Mouse (Mus musculus) WW6 (cell line): Measurements from ENCODE around the gene Gm6902.
"Not testable (repeated sequence)": the region's sequence is repeated elsewhere in the genome, so short reads cannot be mapped to it uniquely, and the experiment has no call there.

Source experiments
- DNase-seq: peaks from one replicate; pipeline ENCODE4 v3.0.0-alpha.2; 2013; ENCODE audit warnings: low read depth, low spot score

Gene Gm6902

DNA sequence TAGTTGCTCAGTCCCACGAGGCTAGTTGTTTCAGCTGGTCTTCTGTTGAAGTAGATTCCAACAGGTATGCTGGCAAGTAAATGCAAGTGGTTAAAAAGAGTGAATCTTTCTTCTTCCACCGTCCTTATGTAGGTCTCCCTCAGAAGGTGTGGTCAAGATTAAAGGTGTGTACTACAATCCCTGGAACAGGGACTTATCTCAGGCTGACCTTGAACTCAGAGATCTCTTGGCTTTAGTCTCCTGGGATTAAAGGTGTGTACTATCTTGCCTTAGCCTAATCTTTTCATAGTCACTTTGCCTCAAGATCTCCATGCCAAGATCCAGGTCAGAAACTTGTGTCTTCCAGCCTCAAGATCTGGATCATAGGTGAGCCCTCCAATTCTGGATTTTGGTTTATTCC, at the start of gene Gm6902:
TSS of gene Gm6902 (minus strand) at position 101 of the 400 bp plus-strand sequence.
- DNase-seq = not testable (repeated sequence)

- not testable (repeated sequence) for DNase-seq
Observed at GRCm38 (mm10) chr7:23300892-23301291, 22.2 kb upstream of the Gm6902 start, which contains the start of gene Nlrp4e. Gene Nlrp4e (plus strand): TSS chr7:23301192.

DNA sequence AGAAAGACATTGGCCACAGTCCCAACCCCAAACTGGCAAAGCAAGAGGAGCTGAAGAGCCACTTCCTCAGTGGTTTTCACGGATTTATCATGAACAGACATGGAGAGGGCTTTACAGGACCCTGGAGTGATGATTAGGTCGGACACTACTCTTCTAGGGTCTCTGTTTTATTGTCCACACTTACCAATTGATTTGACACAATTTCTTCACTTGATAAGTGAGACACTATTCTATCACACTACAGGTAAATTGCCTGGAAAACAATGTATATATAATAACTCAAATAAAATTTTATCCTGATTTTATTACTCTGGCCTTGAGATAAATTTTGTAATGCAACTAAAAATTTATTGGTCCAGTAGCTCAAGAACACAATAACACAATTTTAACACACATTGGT, 27.1 kb downstream of the Gm6902 start, which contains the start of gene Vmn1r166:
TSS of gene Vmn1r166 (minus strand) at position 101 of the 400 bp plus-strand sequence.
- not testable (repeated sequence) for DNase-seq
